Mouse (Mus musculus): ENCODE data around the gene Ginm1.
"Not testable (repeated sequence)": the region's sequence is repeated elsewhere in the genome, so short reads cannot be mapped to it uniquely, and the experiment has no call there.

Ginm1 gene

DNA sequence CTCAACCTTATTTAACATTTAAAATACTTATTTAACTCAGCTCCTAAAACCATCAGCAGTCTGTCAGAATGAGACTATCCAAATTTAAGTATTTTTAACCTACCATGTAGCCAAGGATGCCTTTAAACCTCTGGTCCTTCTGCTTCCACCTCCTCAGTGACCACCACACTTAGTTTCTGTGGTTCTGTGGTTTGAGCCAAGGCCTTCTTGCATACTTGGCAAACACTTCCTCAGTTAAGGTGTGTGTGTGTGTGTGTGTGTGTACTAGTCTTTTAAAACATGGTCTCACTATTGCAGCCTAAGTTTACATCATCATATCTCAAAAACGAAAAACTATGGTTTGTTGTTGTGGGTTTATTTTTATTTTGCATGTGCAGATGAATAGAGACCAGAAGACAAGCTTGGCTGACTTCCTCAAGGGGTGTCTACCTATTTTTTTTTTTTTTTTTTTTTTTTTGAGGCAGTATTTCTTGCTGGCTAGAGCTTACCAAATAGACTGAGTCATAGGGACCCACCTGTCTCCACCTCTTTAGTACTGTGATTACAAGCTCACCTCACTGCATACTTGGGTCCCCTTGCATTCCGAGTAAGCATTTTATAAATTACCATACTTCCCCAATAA, 10.0 kb upstream of the Ginm1 start:
- no peak for DNase-seq

DNA sequence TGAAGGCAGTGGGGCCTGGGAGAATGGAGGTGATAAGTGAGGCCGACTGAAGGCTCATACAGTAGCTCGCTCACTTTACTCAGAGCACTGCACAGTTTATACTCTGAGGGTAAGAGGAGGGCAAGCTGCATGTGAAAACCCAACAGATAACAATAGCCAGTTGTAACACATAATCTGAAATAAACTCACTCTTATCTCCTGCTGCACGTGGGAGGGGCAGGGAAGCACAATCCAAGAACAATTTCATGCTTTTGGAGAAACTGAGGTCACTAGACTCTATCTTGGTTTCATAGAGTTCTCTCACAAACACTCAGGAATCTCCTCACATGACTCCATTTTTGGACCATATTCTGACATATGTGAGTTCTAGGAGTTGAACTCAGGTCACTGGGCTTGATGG, 8.6 kb upstream of the Ginm1 start:
- no peak for DNase-seq

DNA sequence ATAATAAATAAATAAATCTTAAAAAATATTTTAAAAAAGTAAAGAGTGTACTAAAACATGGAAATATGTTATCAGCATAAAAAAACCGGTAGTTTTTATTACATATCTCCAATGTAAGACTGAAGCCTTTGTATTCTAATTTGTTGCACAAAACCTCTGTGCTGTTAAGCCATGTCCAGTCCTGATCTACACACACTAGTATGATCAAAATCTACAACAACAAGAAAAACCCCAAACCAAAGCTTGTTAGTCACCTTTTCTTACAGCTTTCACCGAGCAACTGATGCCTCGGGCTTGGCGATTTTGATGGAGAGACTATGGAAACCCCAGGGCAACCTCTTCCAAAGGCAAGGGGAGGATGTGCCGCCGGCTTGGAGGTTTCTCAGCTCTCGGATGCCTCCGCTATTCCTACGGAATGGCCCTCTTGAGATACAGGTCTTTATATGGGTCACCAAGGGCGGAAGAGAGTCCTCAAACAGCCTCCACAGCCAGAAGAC, 322 bp downstream of the Ginm1 start:
- no peak for DNase-seq

DNA sequence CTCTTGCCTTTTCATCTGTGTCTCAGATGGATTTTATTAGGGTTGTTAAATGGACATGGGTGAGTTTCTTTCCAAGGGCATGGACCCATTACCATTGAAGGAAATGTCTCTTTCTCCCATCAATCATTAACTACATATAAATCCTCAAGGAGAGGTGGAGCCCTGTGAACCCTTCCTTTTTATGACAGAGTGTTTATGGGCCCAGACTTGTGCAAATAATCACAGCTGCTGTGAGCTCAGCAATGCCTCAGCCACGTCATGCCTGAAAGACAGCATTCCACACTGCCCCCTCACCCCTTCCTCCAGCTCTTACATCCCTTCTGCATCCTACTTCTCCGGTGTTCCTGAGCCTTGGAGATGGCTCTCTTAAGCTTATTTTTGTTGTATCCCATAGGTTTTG, 5.3 kb downstream of the Ginm1 start:
- DNase-seq = no peak

DNA sequence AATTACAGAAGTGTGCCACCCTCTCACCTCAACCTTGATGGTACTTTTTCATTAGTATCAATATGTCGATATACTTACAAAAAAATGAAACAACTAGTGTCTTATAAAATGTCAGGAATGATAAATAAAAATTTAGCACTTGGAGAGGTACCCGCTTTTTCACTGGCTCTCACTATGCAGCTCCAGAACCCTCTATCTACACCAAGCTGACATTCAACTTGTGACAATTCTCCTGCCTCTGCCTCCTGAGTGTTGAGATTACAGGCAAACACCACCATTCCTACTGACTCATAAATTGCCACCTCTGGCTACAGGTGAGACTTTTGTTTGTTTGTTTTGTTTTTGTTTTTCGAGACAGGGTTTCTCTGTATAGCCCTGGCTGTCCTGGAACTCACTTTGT, 11.4 kb downstream of the Ginm1 start:
- DNase-seq = no peak

DNA sequence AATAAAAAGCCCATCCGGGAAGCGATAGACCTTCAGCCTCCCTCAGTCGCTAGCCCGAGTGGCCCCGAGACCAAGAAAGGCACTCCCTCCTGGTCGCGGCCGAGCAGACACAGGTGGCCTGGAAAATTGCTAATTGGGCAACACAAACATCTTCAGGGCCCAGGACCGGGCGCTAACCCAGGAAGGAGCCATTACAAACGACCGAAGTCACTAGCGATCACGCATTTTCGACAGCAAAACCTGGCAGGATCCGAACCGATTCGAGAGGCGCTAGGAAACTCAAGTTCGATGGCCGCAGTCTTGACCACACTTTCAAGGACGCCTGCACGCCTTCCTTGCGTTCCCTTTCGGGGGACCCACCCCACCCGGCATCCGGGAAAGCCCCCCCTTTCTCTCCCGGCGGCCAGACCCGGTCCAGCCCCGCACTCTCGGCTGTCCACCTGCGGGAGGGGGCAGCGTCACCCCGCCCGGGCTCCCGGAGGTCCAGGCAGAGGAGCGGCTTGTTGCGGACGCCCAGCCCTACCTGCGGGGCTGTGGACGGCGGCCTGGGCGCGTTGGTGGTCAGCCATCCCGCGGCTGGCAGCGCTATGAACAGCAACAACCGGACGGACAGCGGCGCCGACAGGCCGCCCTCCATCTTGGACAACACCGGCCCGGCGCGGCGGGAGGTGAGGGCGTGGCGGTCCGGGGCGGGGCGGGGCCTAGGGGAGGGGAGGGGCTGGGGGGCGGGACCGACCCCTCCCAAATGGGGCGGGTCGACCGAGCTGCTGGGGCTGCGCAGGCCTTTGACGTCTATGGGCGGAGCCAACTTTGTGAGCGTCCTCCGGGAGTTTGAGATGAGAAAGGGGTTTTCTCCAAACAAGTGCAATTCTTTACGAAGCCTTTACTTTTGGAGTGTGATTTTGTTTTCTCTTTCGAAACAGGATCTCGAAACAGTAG, 12.1 kb downstream of the Ginm1 start:
- peak; percentile 92 for DNase-seq

DNA sequence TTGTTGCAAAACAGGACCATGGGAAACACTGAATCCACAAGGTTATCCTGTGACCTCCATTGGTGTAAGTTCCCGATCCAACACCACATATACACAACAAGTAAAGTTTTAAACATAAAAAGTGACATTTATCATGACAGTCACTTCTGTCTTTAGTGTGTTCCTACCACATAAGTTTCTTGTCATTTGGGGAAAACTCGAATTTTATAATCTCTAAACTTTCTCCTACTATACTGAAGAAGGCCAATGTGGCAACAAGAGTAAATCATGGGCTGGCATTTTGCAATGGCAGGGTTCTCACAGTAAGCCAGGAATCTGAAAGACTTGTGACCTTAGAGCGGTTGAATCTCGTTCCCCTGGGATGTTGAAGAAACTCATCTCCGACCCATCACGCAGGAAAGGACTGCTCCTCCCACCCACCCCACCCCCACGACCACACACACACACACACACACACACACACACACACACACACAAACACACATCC, 12.8 kb downstream of the Ginm1 start:
- no peak for DNase-seq

DNA sequence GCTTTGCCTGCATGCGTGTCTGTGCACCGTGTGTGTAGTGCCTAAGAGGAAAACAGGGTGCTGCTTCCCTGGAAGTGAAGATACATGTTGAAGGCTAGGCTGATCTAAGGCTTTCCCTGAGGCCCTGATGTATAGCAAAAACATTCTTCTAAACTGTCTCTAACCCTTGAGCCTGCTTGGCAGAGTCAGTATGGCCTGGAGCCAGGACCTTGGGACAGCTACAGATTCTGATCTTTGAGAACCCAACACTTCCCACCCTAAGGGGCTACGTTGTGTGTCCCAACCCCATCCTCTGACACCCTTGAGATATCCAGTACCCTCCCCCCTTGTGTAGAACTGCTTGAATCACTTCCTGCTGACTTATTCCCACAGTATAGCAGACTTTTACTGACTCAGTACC, 14.3 kb downstream of the Ginm1 start:
- DNase-seq = no peak

DNA sequence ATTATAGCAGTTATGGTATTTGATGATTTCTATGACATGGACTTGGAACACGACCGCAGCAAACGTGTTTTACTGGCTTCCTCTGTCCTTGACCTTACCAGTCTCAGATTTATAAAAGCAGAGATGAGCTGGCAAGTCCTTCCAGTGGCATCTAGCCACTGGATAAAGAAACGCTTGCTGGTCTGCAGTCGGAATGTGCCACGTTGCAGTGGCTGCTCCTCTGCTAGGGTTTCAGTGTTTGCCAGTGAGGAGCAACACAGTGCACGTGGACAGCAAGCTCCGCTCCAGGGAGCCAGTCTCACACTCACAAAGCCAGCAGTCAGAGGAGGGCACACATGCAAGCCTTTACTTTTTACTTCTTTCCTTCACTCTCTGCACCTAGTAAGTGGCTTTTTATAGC, 17.2 kb downstream of the Ginm1 start:
- DNase-seq = no peak

DNA sequence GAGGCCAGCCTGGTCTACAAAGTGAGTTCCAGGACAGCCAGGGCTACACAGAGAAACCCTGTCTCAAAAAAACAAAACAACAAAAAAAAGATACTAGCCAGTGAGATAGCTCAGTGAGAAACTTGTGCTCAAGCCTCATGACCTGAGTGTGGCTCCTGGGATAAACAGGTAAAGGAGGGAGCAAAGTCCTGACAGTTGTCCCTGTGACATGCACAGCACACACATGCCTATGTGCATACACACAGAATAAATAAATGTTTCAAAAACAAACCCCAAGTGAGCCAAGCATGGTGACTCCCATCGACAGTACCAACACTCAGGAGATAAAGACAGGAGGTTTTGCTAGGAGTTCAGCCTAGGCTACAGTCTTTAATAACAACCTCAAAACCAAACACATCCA, 19.9 kb downstream of the Ginm1 start:
- no peak for DNase-seq

DNA sequence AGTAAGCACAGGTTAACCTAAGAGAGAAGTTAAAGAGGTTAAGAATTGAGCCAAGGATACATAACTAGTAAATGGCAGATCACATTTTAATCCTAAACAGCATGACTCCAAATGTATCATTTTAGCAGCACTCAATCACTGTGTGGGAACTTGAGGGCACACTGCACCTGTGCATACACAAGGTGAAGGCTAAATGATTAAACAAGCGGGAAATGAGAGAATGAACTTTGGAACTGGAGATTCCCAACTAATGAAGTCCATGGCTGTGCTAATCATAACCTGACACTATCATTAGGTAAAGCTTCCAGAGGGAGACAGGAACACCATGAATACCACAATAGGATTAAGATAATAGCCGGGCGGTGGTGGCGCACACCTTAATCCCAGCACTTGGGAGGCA, 20.3 kb downstream of the Ginm1 start:
- no peak for DNase-seq

DNA sequence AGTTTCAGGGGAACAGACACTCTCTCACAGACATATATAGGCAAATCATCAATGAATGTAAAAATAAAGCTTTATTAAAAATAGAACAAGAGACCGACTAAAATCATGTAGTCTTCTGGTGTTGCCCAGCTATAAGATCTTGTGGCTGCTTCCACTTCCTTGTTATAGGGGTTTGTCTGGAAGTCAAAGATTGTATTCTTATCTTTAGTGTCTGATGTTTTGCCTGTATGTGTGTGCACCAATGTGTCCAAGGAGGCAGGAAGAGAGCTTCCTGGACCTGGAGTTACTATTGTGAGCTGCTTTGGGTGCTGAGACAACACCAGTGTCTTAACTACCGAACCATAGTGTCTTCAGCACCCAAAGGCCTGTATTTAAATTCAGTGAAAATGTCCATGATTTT, 35.1 kb downstream of the Ginm1 start:
- no peak for DNase-seq

DNA sequence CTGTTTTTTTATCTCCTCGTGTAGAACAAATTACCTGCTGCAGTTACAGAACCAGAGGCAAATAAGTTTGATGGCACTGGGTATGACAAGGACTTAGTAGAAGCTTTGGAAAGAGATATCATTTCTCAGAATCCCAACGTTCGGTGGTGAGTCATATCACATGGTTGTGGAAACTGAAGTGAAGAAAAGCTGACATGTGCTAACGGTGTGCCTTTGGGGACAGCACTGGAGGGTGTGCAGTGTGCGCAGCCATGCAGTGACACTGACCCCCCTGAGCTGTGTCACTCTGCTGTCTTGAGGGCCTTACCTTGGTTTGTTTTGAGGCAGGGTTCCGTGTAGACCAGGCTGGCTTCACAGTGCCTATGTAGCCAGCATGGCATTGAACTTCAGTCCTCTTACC, 43.9 kb downstream of the Ginm1 start:
- DNase-seq = no peak

DNA sequence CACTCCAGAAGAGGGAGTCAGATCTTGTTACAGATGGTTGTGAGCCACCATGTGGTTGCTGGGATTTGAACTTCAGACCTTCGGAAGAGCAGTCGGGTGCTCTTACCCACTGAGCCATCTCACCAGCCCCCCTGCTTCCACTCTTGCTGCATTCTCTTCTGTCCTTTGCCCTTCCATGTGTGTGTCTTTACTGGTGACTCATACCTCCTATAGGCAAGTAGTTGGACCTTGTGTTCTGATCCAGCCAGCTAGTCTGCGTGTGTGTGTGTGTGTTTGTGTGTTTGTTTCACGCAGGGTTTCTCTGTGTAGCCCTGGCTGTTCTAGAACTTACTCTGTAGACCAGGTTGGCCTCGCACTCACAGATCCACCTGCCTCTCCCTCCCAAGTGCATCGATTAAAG, 47.1 kb downstream of the Ginm1 start:
- DNase-seq = not testable (repeated sequence)

DNA sequence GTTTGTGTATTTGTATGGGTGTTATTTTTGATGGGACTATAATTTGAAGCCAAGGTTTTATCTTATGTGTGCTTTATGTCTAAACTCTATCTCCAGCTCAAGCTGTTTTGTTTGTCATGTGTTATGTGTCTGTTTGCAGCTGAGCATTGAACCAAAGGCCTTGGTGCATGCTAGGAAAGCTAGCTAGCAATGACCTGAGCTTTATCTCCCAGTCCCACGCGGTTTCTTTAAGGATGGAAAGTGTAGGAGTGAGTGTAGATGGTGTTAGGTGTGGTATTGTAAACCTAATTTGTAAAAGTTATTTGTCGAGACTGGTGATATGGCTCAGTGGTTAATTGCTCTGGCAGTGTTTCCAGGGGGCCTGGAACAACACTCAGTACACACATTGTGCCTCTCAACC, 54.7 kb downstream of the Ginm1 start:
- DNase-seq = no peak

DNA sequence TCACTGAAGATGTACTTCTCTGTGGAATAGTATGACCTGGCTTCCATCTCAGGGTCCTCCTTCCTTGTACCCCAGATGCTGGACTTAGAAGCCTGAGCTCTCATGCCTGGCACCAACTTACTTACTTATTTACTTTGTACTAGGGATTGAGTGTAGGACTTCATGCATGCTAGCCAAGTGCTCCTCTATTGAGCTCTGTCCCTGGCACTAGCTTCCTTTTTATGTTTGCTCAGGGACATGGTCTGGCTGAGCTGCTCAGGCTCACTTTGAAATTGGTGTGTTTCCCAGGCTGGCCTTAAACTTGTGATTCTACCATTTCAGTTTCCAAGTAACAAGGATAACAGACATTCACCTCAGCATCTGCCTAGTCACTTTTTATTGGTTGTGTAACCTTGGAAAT, 55.5 kb downstream of the Ginm1 start:
- DNase-seq = no peak

DNA sequence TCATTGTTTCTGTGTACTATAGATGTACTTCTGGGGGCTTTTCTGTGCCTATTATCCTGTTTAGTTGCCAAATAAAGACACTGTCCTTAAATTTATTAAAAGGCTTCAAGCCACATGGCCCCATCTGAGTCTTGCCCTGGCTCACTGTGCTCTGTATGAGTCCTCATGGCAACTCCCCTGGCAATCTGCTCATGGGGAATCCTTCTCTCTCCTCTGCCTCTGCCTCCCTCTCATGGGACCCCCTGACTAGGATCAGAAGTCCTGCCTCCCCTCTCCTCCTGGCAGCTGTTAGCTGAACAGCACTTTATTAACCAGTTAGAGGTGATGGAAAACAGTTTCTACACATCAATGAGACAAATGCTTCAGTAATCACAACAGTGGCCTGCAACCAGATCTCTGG, 61.0 kb downstream of the Ginm1 start:
- DNase-seq = no peak

DNA sequence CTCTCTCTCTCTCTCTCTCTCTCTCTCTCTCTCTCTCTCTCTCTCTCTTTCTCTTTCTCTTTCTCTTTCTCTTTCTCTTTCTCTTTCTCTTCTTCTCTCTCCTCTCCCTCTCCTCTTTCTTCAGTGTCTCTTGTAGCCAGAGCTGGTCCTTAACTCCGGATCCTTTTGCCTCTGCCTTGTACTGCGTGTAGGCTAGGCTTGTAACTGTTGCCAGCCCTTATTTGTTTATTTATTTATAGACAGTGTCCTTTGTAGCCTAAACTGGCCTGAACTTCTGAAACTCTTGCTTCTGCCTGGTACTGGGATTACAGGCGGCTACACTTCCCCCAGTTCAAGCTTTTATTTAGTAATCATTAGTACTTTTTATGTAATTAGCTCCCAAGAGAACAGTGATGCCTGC, 65.6 kb downstream of the Ginm1 start:
- DNase-seq = no peak

DNA sequence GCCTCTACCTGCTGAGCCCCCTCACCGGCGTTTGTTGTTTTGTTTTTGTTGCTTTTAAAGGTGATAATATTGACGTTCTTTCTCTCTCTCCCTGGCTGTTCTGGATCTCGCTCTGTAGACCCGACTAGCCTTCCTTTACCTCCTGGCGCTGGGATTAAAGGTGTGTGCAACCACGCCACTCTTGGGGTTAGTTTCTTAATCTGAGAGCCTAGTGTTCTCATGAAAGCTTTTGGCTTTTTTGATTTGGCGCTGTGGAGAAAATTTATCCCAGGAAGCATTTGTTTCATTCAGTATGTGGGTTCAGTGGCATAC, 66.2 kb downstream of the Ginm1 start:
- DNase-seq = no peak

DNA sequence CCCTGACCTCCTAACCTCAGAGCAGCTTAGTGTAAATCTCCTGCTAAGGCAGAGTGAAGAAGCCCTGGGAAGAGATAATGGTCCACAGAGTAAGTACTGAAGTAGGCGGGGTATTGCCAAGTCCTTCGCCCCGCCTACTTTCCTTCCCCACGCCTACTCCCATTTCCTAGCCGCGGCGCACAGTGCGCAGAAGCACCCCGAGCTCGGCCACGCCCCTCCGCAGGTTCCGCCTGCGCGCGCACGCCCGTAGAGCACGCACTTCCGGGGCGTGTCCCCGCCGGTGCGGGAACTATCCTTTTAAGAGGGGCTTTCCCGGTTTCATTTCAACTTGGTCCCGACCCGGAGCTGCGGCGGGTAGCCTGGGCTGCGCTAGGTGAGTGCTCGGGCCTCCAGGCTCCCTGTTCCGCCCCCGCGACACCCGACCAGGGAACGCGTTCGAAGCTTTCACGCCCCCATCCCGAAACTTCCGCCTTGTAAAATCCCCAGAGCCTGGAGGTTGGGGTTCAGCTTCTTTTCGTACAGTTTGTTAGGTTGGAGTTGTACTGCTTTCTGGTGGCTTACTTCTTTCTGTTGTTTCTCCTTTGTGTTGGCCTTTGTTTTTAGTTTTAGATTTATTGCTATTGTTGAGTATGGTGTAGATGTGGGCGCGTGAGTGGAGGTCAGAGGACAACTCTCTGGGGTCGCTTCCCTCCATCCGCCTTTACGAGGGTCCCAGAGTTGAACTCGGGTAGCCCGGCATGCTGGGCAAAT, 66.7 kb downstream of the Ginm1 start, which contains the start of gene Katna1:
TSS of gene Katna1 (plus strand) at position 250 of the 750 bp plus-strand sequence.
- peak; percentile 96 for DNase-seq

Measured in retina, postnatal 1 day (tissue).